Mouse (Mus musculus) neural tube, embryonic 12.5 days (tissue): ENCODE measurements around the gene Plek. TPM values are rescaled to one million over a fixed set of nuclear protein-coding genes. Genes with fewer than 3 reads are reported as not detected.

Experiments used
- polyA plus RNA-seq: library from polyadenylated mRNA; unstranded; fragments of >200 nt; fragmentation: Nextera tagmentation; extraction: Ambion mirVana; gene quantifications from 2 replicates; pipeline ENCODE4 v1.2.1, GENCODE M21; 2016

The Plek gene
- polyA plus RNA-seq, 1 experiment from 2014 or later = 5.7 TPM

Other genes with a start within 250 kb of the Plek start
- 1.0 and 1.6 TPM in 2 replicates for gene Fbxo48, start 101.0 kb downstream of the Plek start, polyA plus RNA-seq
- 45.9 and 51.2 TPM in 2 replicates for gene Cnrip1, start 795 bp downstream of the Plek start, polyA plus RNA-seq
- gene Ppp3r1, start 106.9 kb upstream of the Plek start, polyA plus RNA-seq = 139 and 140 TPM in 2 replicates
- 24.0 and 26.0 TPM in 2 replicates for gene Wdr92, start 129.7 kb upstream of the Plek start, polyA plus RNA-seq
- 68.1 and 69.5 TPM in 2 replicates for gene Pno1, start 159.2 kb upstream of the Plek start, polyA plus RNA-seq
- 109 and 118 TPM in 2 replicates for gene C1d, start 205.2 kb upstream of the Plek start, polyA plus RNA-seq